Mouse (Mus musculus) heart, embryonic 14.5 days (tissue): ENCODE measurements at regions not wholly inside any gene's neighbourhood (a gene's known extent, or its start where the extent isn't known, plus 50 kb on each side); places are given as distances from the start of the nearest gene placed in this dataset.

Source experiments
- ATAC-seq: fragments of 200-750 bp; cut with Nextera tagmentation; 2 replicates; pipeline ENCODE4 v1.8.0; 2017; ENCODE audit warnings: low read depth, moderate TSS enrichment; ENCODE audit not compliant: insufficient number of reproducible peaks, insufficient read depth, low FRiP score
- H3K27ac ChIP-seq, 2 experiments: fragments of 200-500 bp in 1 of 2; fragments of 300-500 bp in 1 of 2; sonication (generic) in 1 of 2; replicated peaks in 1 of 2; 2 replicates each; pipeline ENCODE4 v1.5.1; 2012 to 2014; ENCODE audit warnings: low read depth in 2 of 2, low read length in 2 of 2, control low read depth in 1 of 2, mild to moderate bottlenecking in 1 of 2, mixed read lengths in 1 of 2; ENCODE audit not compliant: control insufficient read depth in 1 of 2, insufficient read depth in 1 of 2
- H3K27me3 ChIP-seq: fragments of 300-500 bp; sonication (generic); 2 replicates; pipeline ENCODE4 v1.6.1; 2014; ENCODE audit warnings: mild to moderate bottlenecking, low read length, control low read depth; ENCODE audit not compliant: control insufficient read depth, insufficient read depth
- H3K36me3 ChIP-seq: fragments of 300-500 bp; sonication (generic); 2 replicates; pipeline ENCODE4 v1.6.1; 2014; ENCODE audit warnings: mild to moderate bottlenecking, control low read depth, low read length, mixed read lengths; ENCODE audit not compliant: control insufficient read depth, insufficient read depth
- H3K4me1 ChIP-seq, 2 experiments: fragments of 200-500 bp in 1 of 2; fragments of 300-500 bp in 1 of 2; sonication (generic) in 1 of 2; 2 replicates each; pipeline ENCODE4 v1.6.1; 2012 to 2014; ENCODE audit warnings: low read length in 2 of 2, control low read depth in 1 of 2, mixed read lengths in 1 of 2; ENCODE audit not compliant: control insufficient read depth in 2 of 2, insufficient read depth in 2 of 2
- H3K4me2 ChIP-seq: fragments of 300-500 bp; sonication (generic); 2 replicates; pipeline ENCODE4 v1.6.1; 2014; ENCODE audit warnings: mild to moderate bottlenecking, low read length
- H3K4me3 ChIP-seq, 2 experiments: fragments of 200-500 bp in 1 of 2; fragments of 300-500 bp in 1 of 2; sonication (generic) in 1 of 2; 2 replicates each; pipeline ENCODE4 v1.5.1; 2012 to 2014; ENCODE audit warnings: low read length in 2 of 2, mild to moderate bottlenecking in 2 of 2, control low read depth in 1 of 2, low read depth in 1 of 2, moderate library complexity in 1 of 2; ENCODE audit not compliant: control insufficient read depth in 1 of 2, insufficient read depth in 1 of 2
- H3K9ac ChIP-seq: fragments of 300-500 bp; sonication (generic); 2 replicates; pipeline ENCODE4 v1.6.1; 2014; ENCODE audit warnings: mild to moderate bottlenecking, low read length
- H3K9me3 ChIP-seq: fragments of 300-500 bp; sonication (generic); 2 replicates; pipeline ENCODE4 v1.6.1; 2016; ENCODE audit warnings: low read length, control low read depth; ENCODE audit not compliant: control insufficient read depth
- WGBS: fragments of 180-500 bp; shearing (Covaris S2); extraction: QIAGEN DNeasy Blood & Tissue Kit; methylation state at CpG from one replicate; pipeline ENCODE4 v1.1.7; 2014; 5-methylcytosine and 5-hydroxymethylcytosine counted together

DNA sequence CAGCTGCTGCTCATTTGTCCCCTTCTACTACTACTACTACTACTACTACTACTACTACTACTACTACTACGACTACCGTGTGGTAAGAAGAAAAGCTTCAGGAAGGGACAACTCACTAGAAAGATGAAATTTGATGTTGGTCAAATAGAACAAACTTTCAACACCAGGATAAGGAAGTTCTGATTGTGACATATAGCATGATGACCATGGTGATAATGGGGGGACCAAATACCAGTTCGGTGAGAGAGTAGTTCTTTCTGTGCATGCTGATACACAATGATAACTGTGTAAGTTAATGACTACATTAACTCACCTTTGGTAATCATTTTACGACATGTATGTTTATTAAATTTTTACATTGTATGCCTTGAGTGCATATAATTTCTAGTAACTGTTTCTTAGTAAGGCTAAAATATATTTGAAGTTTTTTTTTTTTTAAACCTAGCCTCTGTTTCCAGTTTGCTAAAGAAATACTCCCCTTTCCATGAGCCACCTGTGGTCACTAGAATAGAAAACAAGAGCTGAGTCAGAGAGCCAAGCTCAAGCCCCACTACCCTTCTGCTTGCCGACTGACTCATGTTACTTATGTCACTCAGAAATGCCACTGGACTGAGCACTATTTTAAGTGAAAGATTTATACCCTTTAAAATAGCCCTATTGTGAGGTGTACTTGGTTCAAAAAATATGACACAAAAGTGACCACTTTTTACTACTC is 62.3 kb upstream of the Il6 start:
- Histone ChIP-seq H3K27ac (no peak overlapping the region), H3K4me3 (no peak overlapping the region), H3K36me3 (no peaks in the 10 kb centered on the region), H3K4me1 (peaks cover 0 to 10% of the 10 kb centered on the region in 2 experiments; a peak in 1 of 4 replicates), H3K9ac (no peak overlapping the region), H3K27me3 (no peaks in the 10 kb centered on the region), H3K4me2 (no peak overlapping the region), H3K9me3 (no peaks in the 10 kb centered on the region)
- WGBS: 76% methylated on average over 5 of the region's 5 CpGs
- no peak for ATAC-seq

DNA sequence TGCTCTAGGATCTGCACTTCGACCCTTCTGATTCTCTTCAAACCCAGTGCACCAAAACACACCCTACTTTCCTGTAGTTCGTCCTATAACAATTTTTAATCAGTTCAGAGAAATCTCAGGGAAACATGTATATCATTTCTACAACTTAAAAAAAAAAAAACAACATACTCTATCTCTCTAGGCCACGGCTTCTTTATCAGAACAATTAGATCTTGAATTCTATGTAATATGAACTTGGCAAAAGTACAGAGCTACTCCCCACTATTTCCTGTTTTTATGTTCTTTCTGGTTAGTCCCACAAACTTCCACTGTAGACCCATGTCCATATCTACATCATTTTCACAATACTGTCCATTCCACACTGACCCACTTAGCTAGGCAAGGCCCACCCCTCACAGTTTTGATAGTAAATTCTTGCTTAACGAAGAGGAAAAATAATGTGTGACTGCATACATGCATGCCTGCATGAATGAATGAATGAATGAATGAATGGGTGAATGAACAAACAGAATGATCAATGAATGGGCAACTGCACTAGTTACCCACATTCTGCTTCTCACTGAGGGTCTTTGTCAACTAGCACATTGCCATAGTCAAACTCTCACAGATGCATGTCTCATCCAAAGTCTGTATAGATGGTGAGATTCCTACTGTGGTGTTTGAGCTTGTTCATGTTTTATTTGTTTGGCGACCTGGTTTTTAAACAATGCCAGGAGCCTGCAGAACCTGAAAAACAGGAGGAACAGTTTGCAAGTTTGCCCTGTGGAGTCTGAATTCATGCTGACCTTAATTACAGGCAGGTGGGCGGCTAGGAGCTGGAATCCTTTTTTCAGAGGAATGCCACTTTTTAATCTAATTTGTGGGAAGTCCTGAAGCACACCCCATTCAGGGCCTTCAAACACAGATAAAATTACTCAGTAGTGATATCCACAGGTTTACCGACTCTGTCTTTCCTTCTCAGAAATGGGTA is 61.2 kb upstream of the Il6 start:
- H3K36me3 ChIP-seq: no peaks in the 10 kb centered on the region

More for the DNA sequence above, 61.2 kb upstream of the Il6 start:
- H3K27me3 ChIP-seq: no peaks in the 10 kb centered on the region
- H3K4me1 ChIP-seq: peaks cover 0 to 8% of the 10 kb centered on the region in 2 experiments; a peak in 1 of 4 replicates
- 78% methylated on average over 7 of the region's 7 CpGs for WGBS
- H3K9me3 ChIP-seq: no peaks in the 10 kb centered on the region
- ATAC-seq: no peak
- H3K4me3 ChIP-seq: no peak overlapping the region
- H3K4me2 ChIP-seq: no peak overlapping the region
- no peak overlapping the region for H3K9ac ChIP-seq
- H3K27ac ChIP-seq: no peak overlapping the region
